Mouse (Mus musculus) C2C12 (cell line): ENCODE measurements around the gene Gm3159. TPM values are rescaled to one million over a fixed set of nuclear protein-coding genes. Genes with fewer than 3 reads are reported as not detected.
"Not testable (repeated sequence)": the region's sequence is repeated elsewhere in the genome, so short reads cannot be mapped to it uniquely, and the experiment has no call there.

Experiments used
- H3K27me3 ChIP-seq: one replicate; pipeline ENCODE4 v1.6.1; 2011; ENCODE audit not compliant: control insufficient read depth, insufficient read depth, insufficient read length
- H3K36me3 ChIP-seq: one replicate; pipeline ENCODE4 v1.6.1; 2011; ENCODE audit not compliant: control insufficient read depth, insufficient read depth
- H3K4me3 ChIP-seq: one replicate; pipeline ENCODE4 v1.5.1; 2011; ENCODE audit warnings: mild to moderate bottlenecking, control low read depth; ENCODE audit not compliant: poor library complexity, insufficient read depth, severe bottlenecking
- H3K79me2 ChIP-seq: one replicate; pipeline ENCODE4 v1.6.1; 2011; ENCODE audit not compliant: control insufficient read depth, insufficient read depth
- H3K79me3 ChIP-seq: one replicate; pipeline ENCODE4 v1.6.1; 2011; ENCODE audit warnings: low read depth, control low read depth
- H3ac ChIP-seq: one replicate; pipeline ENCODE3; 2011; ENCODE audit warnings: low read depth; ENCODE audit not compliant: control insufficient read depth, insufficient read length
- long read RNA-seq, 2 experiments: library from polyadenylated mRNA; unstranded; transcript quantifications; one replicate each; pipeline ENCODE4 v2.0.0; 2019 to 2020
- polyA plus RNA-seq: library from polyadenylated mRNA; unstranded; fragments of >200 nt; fragmentation: generic; extraction: Trizol; gene quantifications from one replicate; pipeline ENCODE4 v1.2.1, GENCODE M21; 2012; ENCODE audit warnings: missing spikeins

Gm3159 gene
- not detected for polyA plus RNA-seq
- long read RNA-seq, experiment 1, result 0 reads
- long read RNA-seq, experiment 2, result 0 reads

- not testable (repeated sequence) for H3K4me3 ChIP-seq, H3K79me3 ChIP-seq, H3ac ChIP-seq, H3K27me3 ChIP-seq, H3K79me2 ChIP-seq, H3K36me3 ChIP-seq
These were observed at the start of gene Gm3159 for GRCm38 (mm10) chr14:4397226-4397625. TSS of gene Gm3159 (plus strand) at chr14:4397526.

DNA sequence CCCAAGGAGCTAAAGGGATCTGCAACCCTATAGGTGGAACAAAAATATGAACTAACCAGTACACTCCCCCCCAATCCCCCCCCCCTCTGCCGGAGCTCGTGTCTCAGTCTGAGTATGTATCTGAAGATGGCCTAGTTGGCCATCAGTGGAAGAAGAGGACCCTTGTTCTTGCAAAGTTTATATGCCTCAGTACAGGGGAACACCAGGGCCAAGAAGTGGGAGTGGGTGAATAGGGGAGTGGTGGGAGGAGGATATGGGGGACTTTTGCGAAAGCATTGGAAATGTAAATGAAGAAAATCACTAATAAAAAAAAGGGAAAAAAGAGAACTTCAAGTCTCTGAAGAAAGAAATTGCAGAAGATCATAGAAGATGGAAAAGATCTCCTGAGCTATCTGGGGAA lies 28.3 kb upstream of the Gm3159 start:
- H3K36me3 ChIP-seq, H3K79me2 ChIP-seq, H3ac ChIP-seq, H3K27me3 ChIP-seq, H3K4me3 ChIP-seq, H3K79me3 ChIP-seq: not testable (repeated sequence)

- H3K27me3 ChIP-seq, H3K36me3 ChIP-seq, H3K4me3 ChIP-seq, H3ac ChIP-seq, H3K79me3 ChIP-seq, H3K79me2 ChIP-seq: not testable (repeated sequence)
These were observed 27.6 kb upstream of the Gm3159 start for GRCm38 (mm10) chr14:4369691-4370090.

GRCm38 (mm10) chr14:4377871-4378270 lies 19.5 kb upstream of the Gm3159 start:
- H3K4me3 ChIP-seq, H3K79me3 ChIP-seq, H3K79me2 ChIP-seq, H3ac ChIP-seq, H3K27me3 ChIP-seq, H3K36me3 ChIP-seq: not testable (repeated sequence)

DNA sequence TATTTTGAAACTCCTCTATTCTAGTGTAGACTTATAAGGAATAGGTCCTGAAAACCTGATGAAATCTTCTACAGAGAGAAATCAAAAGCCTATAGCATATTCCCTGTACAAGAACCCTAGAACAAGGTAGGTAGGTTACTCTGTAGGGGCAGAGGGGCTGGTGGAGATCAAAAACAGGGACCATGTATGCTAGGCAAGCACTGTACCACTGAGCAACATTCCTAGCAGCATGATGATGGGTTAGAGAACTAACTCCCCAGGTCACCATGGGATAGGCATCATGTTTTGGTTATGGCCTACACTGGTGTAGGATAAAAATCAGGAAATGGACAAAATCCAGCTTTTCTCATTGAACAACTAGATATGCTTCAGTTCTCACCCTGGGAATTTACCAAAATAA lies 11.7 kb upstream of the Gm3159 start:
- H3K4me3 ChIP-seq, H3K79me2 ChIP-seq, H3K27me3 ChIP-seq, H3K79me3 ChIP-seq, H3ac ChIP-seq, H3K36me3 ChIP-seq: not testable (repeated sequence)

GRCm38 (mm10) chr14:4392841-4393530 lies 4.3 kb upstream of the Gm3159 start:
- H3ac ChIP-seq, H3K36me3 ChIP-seq, H3K27me3 ChIP-seq, H3K79me2 ChIP-seq, H3K4me3 ChIP-seq, H3K79me3 ChIP-seq: not testable (repeated sequence)

DNA sequence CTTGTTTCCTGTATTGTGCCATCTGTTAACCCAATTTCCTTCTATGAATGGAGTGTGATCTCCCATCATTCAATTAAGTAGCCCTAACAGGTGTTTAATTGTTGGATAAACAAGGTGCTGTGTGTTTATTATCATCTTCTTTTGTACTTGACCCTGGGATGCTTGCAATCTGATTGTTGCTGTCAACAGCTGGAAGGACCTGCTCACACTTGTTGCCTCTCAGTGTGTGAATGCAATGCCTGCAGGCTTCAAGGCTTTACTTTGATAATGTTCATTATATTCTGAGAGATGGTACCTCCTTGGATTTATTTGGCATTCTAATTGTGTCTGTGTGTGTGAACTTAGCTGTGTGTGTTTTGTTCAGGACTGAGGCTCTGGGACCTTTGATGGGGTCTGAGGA lies 1.3 kb downstream of the Gm3159 start:
- H3K27me3 ChIP-seq, H3K79me2 ChIP-seq, H3K36me3 ChIP-seq, H3K4me3 ChIP-seq, H3K79me3 ChIP-seq, H3ac ChIP-seq: not testable (repeated sequence)

- not testable (repeated sequence) for H3ac ChIP-seq, H3K79me3 ChIP-seq, H3K36me3 ChIP-seq, H3K27me3 ChIP-seq, H3K4me3 ChIP-seq, H3K79me2 ChIP-seq
These were observed 2.9 kb downstream of the Gm3159 start for GRCm38 (mm10) chr14:4400115-4400789.

DNA sequence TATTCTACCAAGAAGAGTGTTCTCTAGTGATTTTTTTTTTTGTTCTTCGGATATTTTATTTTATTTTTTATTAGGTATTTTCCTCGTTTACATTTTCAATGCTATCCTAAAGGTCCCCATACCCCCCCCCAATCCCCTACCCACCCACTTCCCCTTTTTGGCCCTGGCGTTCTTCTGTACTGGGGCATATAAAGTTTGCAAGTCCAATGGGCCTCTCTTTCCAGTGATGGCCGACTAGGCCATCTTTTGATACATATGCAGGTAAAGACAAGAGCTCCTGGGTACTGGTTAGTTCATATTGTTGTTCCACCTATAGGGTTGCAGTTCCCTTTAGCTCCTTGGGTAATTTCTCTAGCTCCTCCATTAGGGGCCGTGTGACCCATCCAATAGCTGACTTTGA lies 3.9 kb downstream of the Gm3159 start:
- H3K27me3 ChIP-seq, H3K36me3 ChIP-seq, H3K79me3 ChIP-seq, H3K79me2 ChIP-seq, H3K4me3 ChIP-seq, H3ac ChIP-seq: not testable (repeated sequence)

DNA sequence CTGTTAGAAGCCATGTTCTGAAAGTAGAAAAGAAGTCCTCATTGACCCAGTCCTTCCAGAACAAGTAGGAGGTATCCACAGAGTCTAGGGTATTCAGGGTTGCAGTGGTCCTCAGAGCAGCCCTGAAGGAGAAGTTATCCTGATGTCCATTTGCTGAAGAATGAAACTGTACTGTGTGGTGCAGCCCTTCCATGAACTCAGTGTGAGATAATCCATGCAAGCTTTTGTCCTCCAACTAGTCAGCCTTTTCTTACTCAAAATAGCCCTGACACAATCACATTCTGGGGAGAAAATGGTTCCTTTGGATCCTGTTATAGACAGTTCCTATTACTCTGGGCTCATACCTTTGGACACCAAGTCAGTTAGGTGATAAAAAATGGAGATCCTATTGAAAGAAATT lies 6.5 kb downstream of the Gm3159 start:
- H3K4me3 ChIP-seq, H3K79me2 ChIP-seq, H3K27me3 ChIP-seq, H3ac ChIP-seq, H3K79me3 ChIP-seq, H3K36me3 ChIP-seq: not testable (repeated sequence)

- H3K27me3 ChIP-seq, H3ac ChIP-seq, H3K4me3 ChIP-seq, H3K36me3 ChIP-seq, H3K79me3 ChIP-seq, H3K79me2 ChIP-seq: not testable (repeated sequence)
These were observed 12.6 kb downstream of the Gm3159 start for GRCm38 (mm10) chr14:4409939-4410338.
